Mouse (Mus musculus): ENCODE data around the gene Rgs11. TPM values are rescaled to one million over a fixed set of nuclear protein-coding genes. Genes with fewer than 3 reads are reported as not detected.
A peak's percentile ranks its signal among the peaks of the same experiment; 100 is the strongest.

Gene Rgs11
- total and polyA plus RNA-seq, 3 experiments, result 14.7 to 37.9 (median 34.9) TPM

GRCm38 (mm10) chr17:26232863-26233262 lies 30.1 kb downstream of the Rgs11 start:
- Histone ChIP-seq H3K4me3 (ENCODE audit: low read depth, low read length) (no peak overlapping the region), H3K36me3 (replicated peaks) (peaks cover 4% of the 10 kb centered on the region), H3K9me3 (replicated peaks) (no peaks in the 10 kb centered on the region), H3K27me3 (ENCODE audit: insufficient read depth, low read length) (no peaks in the 10 kb centered on the region), H3K4me1 (ENCODE audit: insufficient read depth, low read depth, low read length) (peaks cover 43% of the 10 kb centered on the region)
- TF ChIP-seq GATA1 (IDR thresholded peaks at IDR 0.05; ENCODE audit: borderline replicate concordance, low read length) (no peak), POLR2AphosphoS5 (IDR thresholded peaks at IDR 0.05; ENCODE audit: insufficient replicate concordance, low read depth, low read length) (no peak), CTCF (IDR thresholded peaks at IDR 0.05; ENCODE audit: low read depth, low read length) (no peak), TAL1 (conservative IDR thresholded peaks at IDR 0.05; ENCODE audit: low read depth, low read length) (no peak), GATA2 (IDR thresholded peaks at IDR 0.05; ENCODE audit: borderline replicate concordance, low read depth, low read length) (no peak)
- ATAC-seq (ENCODE audit: extremely low read depth, insufficient number of reproducible peaks, low FRiP score, poor library complexity, severe bottlenecking) (no peak), DNase-seq (ENCODE audit: low spot score) (no peak)

- Histone ChIP-seq H3K4me1 (ENCODE audit: insufficient read depth, low read depth, low read length) (peaks cover 57% of the 10 kb centered on the region), H3K36me3 (replicated peaks) (peaks cover 4% of the 10 kb centered on the region), H3K27me3 (ENCODE audit: insufficient read depth, low read length) (no peaks in the 10 kb centered on the region), H3K9me3 (replicated peaks) (no peaks in the 10 kb centered on the region), H3K4me3 (ENCODE audit: low read depth, low read length) (no peak overlapping the region)
- DNase-seq (ENCODE audit: low spot score), result no peak
- TF ChIP-seq CTCF (IDR thresholded peaks at IDR 0.05; ENCODE audit: low read depth, low read length) (no peak), GATA1 (IDR thresholded peaks at IDR 0.05; ENCODE audit: borderline replicate concordance, low read length) (no peak), POLR2AphosphoS5 (IDR thresholded peaks at IDR 0.05; ENCODE audit: insufficient replicate concordance, low read depth, low read length) (no peak), GATA2 (IDR thresholded peaks at IDR 0.05; ENCODE audit: borderline replicate concordance, low read depth, low read length) (no peak), TAL1 (conservative IDR thresholded peaks at IDR 0.05; ENCODE audit: low read depth, low read length) (no peak)
- ATAC-seq (ENCODE audit: extremely low read depth, insufficient number of reproducible peaks, low FRiP score, poor library complexity, severe bottlenecking), result no peak
Measured at GRCm38 (mm10) chr17:26234386-26234785, 31.6 kb downstream of the Rgs11 start.

- no peaks in the 10 kb centered on the region for H3K27me3 ChIP-seq (ENCODE audit: insufficient read depth, low read length)
- DNase-seq (ENCODE audit: low spot score), result no peak
- H3K4me1 ChIP-seq (ENCODE audit: insufficient read depth, low read depth, low read length), result peaks cover 61% of the 10 kb centered on the region
- no peaks in the 10 kb centered on the region for H3K36me3 ChIP-seq (replicated peaks)
- H3K4me3 ChIP-seq (ENCODE audit: low read depth, low read length), result peak overlapping the region; percentile 44; the same call in 1 of the 2 replicates
- TF ChIP-seq CTCF (IDR thresholded peaks at IDR 0.05; ENCODE audit: low read depth, low read length) (no peak), TAL1 (conservative IDR thresholded peaks at IDR 0.05; ENCODE audit: low read depth, low read length) (0 out of 2 replicates have a peak, but pooled peaks have one; percentile 6)
- no peak; the same call in 1 of the 2 replicates for ATAC-seq (ENCODE audit: extremely low read depth, insufficient number of reproducible peaks, low FRiP score, poor library complexity, severe bottlenecking)
- no peaks in the 10 kb centered on the region for H3K9me3 ChIP-seq (replicated peaks)
Measured at GRCm38 (mm10) chr17:26235077-26235815, 32.5 kb downstream of the Rgs11 start.

GRCm38 (mm10) chr17:26237667-26238066 lies 34.9 kb downstream of the Rgs11 start:
- H3K4me1 ChIP-seq (ENCODE audit: insufficient read depth, low read depth, low read length), result peaks cover 80% of the 10 kb centered on the region
- no peak for DNase-seq (ENCODE audit: low spot score)

GRCm38 (mm10) chr17:26239551-26239950 lies 36.8 kb downstream of the Rgs11 start:
- ATAC-seq (ENCODE audit: extremely low read depth, insufficient number of reproducible peaks, low FRiP score, poor library complexity, severe bottlenecking) (no peak), DNase-seq (ENCODE audit: low spot score) (no peak)
- H3K27me3 ChIP-seq (ENCODE audit: insufficient read depth, low read length), result no peaks in the 10 kb centered on the region
- peaks cover 90% of the 10 kb centered on the region for H3K4me1 ChIP-seq (ENCODE audit: insufficient read depth, low read depth, low read length)
- no peak for TF ChIP-seq GATA1 (IDR thresholded peaks at IDR 0.05; ENCODE audit: borderline replicate concordance, low read length)
- TF ChIP-seq POLR2AphosphoS5 (IDR thresholded peaks at IDR 0.05; ENCODE audit: insufficient replicate concordance, low read depth, low read length), result no peak
- TF ChIP-seq GATA2 (IDR thresholded peaks at IDR 0.05; ENCODE audit: borderline replicate concordance, low read depth, low read length), result no peak
- no peak for TF ChIP-seq TAL1 (conservative IDR thresholded peaks at IDR 0.05; ENCODE audit: low read depth, low read length)
- no peak for TF ChIP-seq CTCF (IDR thresholded peaks at IDR 0.05; ENCODE audit: low read depth, low read length)
- no peaks in the 10 kb centered on the region for H3K9me3 ChIP-seq (replicated peaks)
- H3K36me3 ChIP-seq (replicated peaks), result no peaks in the 10 kb centered on the region
- no peak overlapping the region; the same call in 1 of the 2 replicates for H3K4me3 ChIP-seq (ENCODE audit: low read depth, low read length)

More at GRCm38 (mm10) chr17:26237667-26238066, 34.9 kb downstream of the Rgs11 start:
- no peak overlapping the region; the same call in 1 of the 2 replicates for H3K4me3 ChIP-seq (ENCODE audit: low read depth, low read length)
- H3K9me3 ChIP-seq (replicated peaks), result no peaks in the 10 kb centered on the region
- ATAC-seq (ENCODE audit: extremely low read depth, insufficient number of reproducible peaks, low FRiP score, poor library complexity, severe bottlenecking), result no peak
- no peaks in the 10 kb centered on the region for H3K27me3 ChIP-seq (ENCODE audit: insufficient read depth, low read length)
- TF ChIP-seq CTCF (IDR thresholded peaks at IDR 0.05; ENCODE audit: low read depth, low read length) (no peak), TAL1 (conservative IDR thresholded peaks at IDR 0.05; ENCODE audit: low read depth, low read length) (no peak), GATA1 (IDR thresholded peaks at IDR 0.05; ENCODE audit: borderline replicate concordance, low read length) (no peak), GATA2 (IDR thresholded peaks at IDR 0.05; ENCODE audit: borderline replicate concordance, low read depth, low read length) (no peak), POLR2AphosphoS5 (IDR thresholded peaks at IDR 0.05; ENCODE audit: insufficient replicate concordance, low read depth, low read length) (no peak)
- H3K36me3 ChIP-seq (replicated peaks), result no peaks in the 10 kb centered on the region

GRCm38 (mm10) chr17:26240120-26240790 lies 37.5 kb downstream of the Rgs11 start:
- Histone ChIP-seq H3K9me3 (replicated peaks) (0 out of 2 replicates have a peak, but pooled peaks cover 3% of the 10 kb centered on the region), H3K4me3 (ENCODE audit: low read depth, low read length) (peak overlapping the region; percentile 68; the same call in 1 of the 2 replicates), H3K27me3 (ENCODE audit: insufficient read depth, low read length) (no peaks in the 10 kb centered on the region), H3K4me1 (ENCODE audit: insufficient read depth, low read depth, low read length) (peaks cover 90% of the 10 kb centered on the region), H3K36me3 (replicated peaks) (no peaks in the 10 kb centered on the region)
- TF ChIP-seq CTCF (IDR thresholded peaks at IDR 0.05; ENCODE audit: low read depth, low read length), result no peak
- no peak for TF ChIP-seq GATA1 (IDR thresholded peaks at IDR 0.05; ENCODE audit: borderline replicate concordance, low read length)
- no peak for TF ChIP-seq GATA2 (IDR thresholded peaks at IDR 0.05; ENCODE audit: borderline replicate concordance, low read depth, low read length)
- TF ChIP-seq TAL1 (conservative IDR thresholded peaks at IDR 0.05; ENCODE audit: low read depth, low read length), result no peak
- TF ChIP-seq POLR2AphosphoS5 (IDR thresholded peaks at IDR 0.05; ENCODE audit: insufficient replicate concordance, low read depth, low read length), result no peak
- ATAC-seq (ENCODE audit: extremely low read depth, insufficient number of reproducible peaks, low FRiP score, poor library complexity, severe bottlenecking), result peak; percentile 47
- no peak for DNase-seq (ENCODE audit: low spot score)
